Mouse (Mus musculus): ENCODE data around the gene Ssxb1. TPM values are rescaled to one million over a fixed set of nuclear protein-coding genes. Genes with fewer than 3 reads are reported as not detected.
"Not testable (repeated sequence)": the region's sequence is repeated elsewhere in the genome, so short reads cannot be mapped to it uniquely, and the experiment has no call there.

Gene Ssxb1
- not detected in 2 replicates for polyA plus RNA-seq (2015; fragmentation: Nextera tagmentation; extraction: Ambion mirVana)

GRCm38 (mm10) chrX:8413005-8413404 is at the start of gene Ssxb1:
TSS of gene Ssxb1 (plus strand) at chrX:8413305.
- H3K27me3 ChIP-seq (ENCODE audit: insufficient read depth, low read length); H3K4me3 ChIP-seq (replicated peaks; ENCODE audit: low read depth, low read length); ATAC-seq (replicated peaks; ENCODE audit: low FRiP score, low read depth); H3K9me3 ChIP-seq (replicated peaks; ENCODE audit: low read length); H3K9ac ChIP-seq (ENCODE audit: low read depth, low read length); DNase-seq (ENCODE audit: low spot score); H3K4me1 ChIP-seq (replicated peaks; ENCODE audit: insufficient read depth, low read length); H3K27ac ChIP-seq; H3K4me2 ChIP-seq (ENCODE audit: low read length); H3K36me3 ChIP-seq (ENCODE audit: insufficient read depth, low read length): not testable (repeated sequence)
- WGBS, result 35% methylated on average over 1 of the region's 1 CpGs

DNA sequence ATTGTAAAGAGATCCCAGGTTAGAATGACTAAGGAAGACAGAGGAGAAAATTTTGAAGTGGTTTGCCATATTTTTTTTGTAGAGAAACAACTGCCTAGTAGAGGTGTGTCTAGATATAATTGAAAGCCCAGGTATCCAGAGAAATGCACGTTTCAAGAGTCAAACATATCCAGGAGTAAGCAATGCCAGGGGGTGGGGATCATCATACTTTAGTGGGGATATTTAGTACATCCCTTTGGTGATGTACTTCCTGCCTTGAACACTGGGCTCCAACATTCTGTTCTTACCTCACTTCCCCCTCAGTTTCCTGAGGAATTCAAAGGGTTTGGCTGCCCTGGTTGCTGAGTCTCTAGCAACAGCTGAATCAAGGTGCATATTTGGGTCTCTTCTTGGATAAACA is 46.4 kb upstream of the Ssxb1 start, which contains the start of gene Ssxb9:
Ssxb9 (plus strand) TSS at position 301 of the 400 bp plus-strand sequence.
- H3K4me3 ChIP-seq (replicated peaks; ENCODE audit: low read depth, low read length); H3K4me1 ChIP-seq (replicated peaks; ENCODE audit: insufficient read depth, low read length); H3K36me3 ChIP-seq (ENCODE audit: insufficient read depth, low read length); H3K9ac ChIP-seq (ENCODE audit: low read depth, low read length); DNase-seq (ENCODE audit: low spot score); H3K27ac ChIP-seq; H3K9me3 ChIP-seq (replicated peaks; ENCODE audit: low read length); ATAC-seq (replicated peaks; ENCODE audit: low FRiP score, low read depth); H3K27me3 ChIP-seq (ENCODE audit: insufficient read depth, low read length); H3K4me2 ChIP-seq (ENCODE audit: low read length): not testable (repeated sequence)
- WGBS, result 21% methylated on average over 1 of the region's 1 CpGs

DNA sequence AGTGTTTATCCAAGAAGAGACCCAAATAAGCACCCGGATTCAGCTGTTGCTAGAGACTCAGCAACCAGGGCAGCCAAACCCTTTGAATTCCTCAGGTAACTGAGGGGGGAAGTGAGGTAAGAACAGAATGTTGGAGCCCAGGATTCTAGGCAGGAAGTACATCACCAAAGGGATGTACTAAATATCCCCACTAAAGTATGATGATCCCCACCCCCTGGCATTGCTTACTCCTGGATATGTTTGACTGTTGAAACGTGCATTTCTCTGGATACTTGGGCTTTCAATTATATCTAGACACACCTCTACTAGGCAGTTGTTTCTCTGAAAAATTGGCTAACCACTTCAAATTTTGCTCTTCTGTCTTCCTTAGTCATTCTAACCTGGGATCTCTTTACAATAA is 48.5 kb downstream of the Ssxb1 start, which contains the start of gene Ssxb2:
Ssxb2 (minus strand) TSS at position 101 of the 400 bp plus-strand sequence.
- ATAC-seq (replicated peaks; ENCODE audit: low FRiP score, low read depth); H3K27ac ChIP-seq; H3K27me3 ChIP-seq (ENCODE audit: insufficient read depth, low read length); H3K4me2 ChIP-seq (ENCODE audit: low read length); H3K4me3 ChIP-seq (replicated peaks; ENCODE audit: low read depth, low read length); H3K4me1 ChIP-seq (replicated peaks; ENCODE audit: insufficient read depth, low read length); H3K9me3 ChIP-seq (replicated peaks; ENCODE audit: low read length); DNase-seq (ENCODE audit: low spot score); H3K9ac ChIP-seq (ENCODE audit: low read depth, low read length); H3K36me3 ChIP-seq (ENCODE audit: insufficient read depth, low read length): not testable (repeated sequence)
- WGBS, result 55% methylated on average over 2 of the region's 2 CpGs

Other genes with a start within 250 kb of the Ssxb1 start
- gene Tbc1d25, start 237.1 kb upstream of the Ssxb1 start, polyA plus RNA-seq (2015; fragmentation: Nextera tagmentation; extraction: Ambion mirVana), result 9.6 and 10.4 TPM in 2 replicates
- gene Ebp, start 219.8 kb upstream of the Ssxb1 start, polyA plus RNA-seq (2015; fragmentation: Nextera tagmentation; extraction: Ambion mirVana), result 50.9 and 54.2 TPM in 2 replicates
- gene Porcn, start 206.8 kb upstream of the Ssxb1 start, polyA plus RNA-seq (2015; fragmentation: Nextera tagmentation; extraction: Ambion mirVana), result 7.7 and 8.9 TPM in 2 replicates
- 27.7 and 29.2 TPM in 2 replicates for gene Ftsj1, start 160.9 kb upstream of the Ssxb1 start, polyA plus RNA-seq (2015; fragmentation: Nextera tagmentation; extraction: Ambion mirVana)
- gene Slc38a5, start 142.2 kb upstream of the Ssxb1 start, polyA plus RNA-seq (2015; fragmentation: Nextera tagmentation; extraction: Ambion mirVana), result 0.42 and 0.93 TPM in 2 replicates
- not detected in 2 replicates for gene Ssxb10, start 85.9 kb upstream of the Ssxb1 start, polyA plus RNA-seq (2015; fragmentation: Nextera tagmentation; extraction: Ambion mirVana)
- not detected in 2 replicates for gene Ssxb9, start 46.3 kb upstream of the Ssxb1 start, polyA plus RNA-seq (2015; fragmentation: Nextera tagmentation; extraction: Ambion mirVana)
- not detected in 2 replicates for gene Ssxb2, start 48.4 kb downstream of the Ssxb1 start, polyA plus RNA-seq (2015; fragmentation: Nextera tagmentation; extraction: Ambion mirVana)
- not detected in 2 replicates for gene Gm14459, start 111.6 kb downstream of the Ssxb1 start, polyA plus RNA-seq (2015; fragmentation: Nextera tagmentation; extraction: Ambion mirVana)
- gene Ssxb6, start 134.9 kb downstream of the Ssxb1 start, polyA plus RNA-seq (2015; fragmentation: Nextera tagmentation; extraction: Ambion mirVana), result not detected in 2 replicates
- gene Ssxb3, start 178.5 kb downstream of the Ssxb1 start, polyA plus RNA-seq (2015; fragmentation: Nextera tagmentation; extraction: Ambion mirVana), result not detected in 2 replicates